Mouse (Mus musculus) ovary, adult 18-20 months (tissue): ENCODE data around the gene Hist2h2aa1.
A peak's percentile ranks its signal among the peaks of the same experiment; 100 is the strongest.
"Not testable (repeated sequence)": the region's sequence is repeated elsewhere in the genome, so short reads cannot be mapped to it uniquely, and the experiment has no call there.

ENCODE experiments used
- DNase-seq: peaks from one replicate; pipeline ENCODE4 v3.0.0; 2022; ENCODE audit warnings: low spot score, mixed read lengths

The Hist2h2aa1 gene

DNA sequence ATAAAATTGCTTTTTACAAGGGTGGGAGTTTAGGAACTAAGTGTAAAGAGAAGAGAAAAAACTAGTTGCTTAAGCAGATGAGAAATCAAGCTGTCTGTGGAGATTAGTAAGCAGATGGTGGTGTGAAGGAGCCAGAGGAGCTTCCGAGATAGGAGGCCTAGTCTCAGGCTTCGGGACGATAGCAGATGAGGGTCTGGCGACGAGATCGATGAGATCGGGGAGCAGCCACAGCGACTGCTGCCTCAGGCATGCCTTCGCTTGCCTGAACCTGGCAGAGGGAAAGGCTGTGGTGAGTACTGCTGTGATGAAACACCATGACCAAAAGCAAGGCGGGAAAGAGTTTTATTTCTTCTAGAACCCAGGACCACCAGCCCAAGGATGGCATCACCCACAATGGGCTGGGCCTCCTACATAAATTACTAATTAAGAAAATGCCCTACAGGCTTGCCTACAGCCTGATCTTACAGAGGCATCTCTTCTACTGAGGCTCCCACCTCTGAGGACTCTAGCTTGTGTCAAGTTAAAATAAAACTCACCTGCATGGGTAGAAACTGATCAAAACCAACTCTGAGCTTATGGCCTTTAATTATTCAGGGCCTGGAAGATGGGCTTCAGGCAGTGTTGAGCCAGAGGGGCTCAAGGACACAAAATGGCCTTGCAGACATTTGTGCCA, 9.5 kb downstream of the Hist2h2aa1 start:
- DNase-seq, result no peak

DNA sequence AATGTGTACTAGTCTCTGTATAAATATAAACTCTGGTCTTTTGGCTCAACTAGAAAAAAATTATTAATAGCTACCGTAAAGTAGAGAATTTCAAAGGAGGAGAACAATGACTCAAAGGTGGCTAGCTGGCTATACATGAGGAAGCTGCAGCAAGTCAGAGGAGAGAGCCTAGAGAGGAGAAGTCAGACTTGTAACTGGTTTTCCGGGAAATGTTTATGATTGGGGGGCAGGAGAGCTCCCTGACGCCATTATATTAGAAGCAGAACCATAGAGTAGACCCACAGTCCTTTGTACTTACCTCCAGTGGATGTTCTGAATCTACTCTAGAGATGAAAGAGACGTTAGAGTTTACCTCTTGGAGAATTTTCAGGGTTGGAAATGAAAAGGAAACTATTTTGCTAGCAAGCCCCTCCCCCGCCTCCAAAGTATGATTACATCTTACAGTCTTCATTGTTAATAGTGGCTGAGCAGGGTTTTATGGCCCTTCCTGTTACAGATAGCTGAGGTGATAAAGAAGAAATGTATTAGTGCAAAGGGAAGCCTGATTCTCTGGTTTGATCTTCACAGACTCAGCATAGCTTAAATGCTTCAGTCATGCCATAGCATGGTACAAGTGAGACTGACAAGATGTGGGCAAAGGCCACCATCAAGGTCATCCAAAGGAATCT, 10.8 kb downstream of the Hist2h2aa1 start:
- DNase-seq, result no peak

- DNase-seq, result no peak
These were observed 11.9 kb downstream of the Hist2h2aa1 start for GRCm38 (mm10) chr3:96257190-96257589.

GRCm38 (mm10) chr3:96260220-96260619, 14.9 kb downstream of the Hist2h2aa1 start:
- DNase-seq, result no peak

- no peak for DNase-seq
These were observed 16.3 kb downstream of the Hist2h2aa1 start for GRCm38 (mm10) chr3:96261623-96262022.

DNA sequence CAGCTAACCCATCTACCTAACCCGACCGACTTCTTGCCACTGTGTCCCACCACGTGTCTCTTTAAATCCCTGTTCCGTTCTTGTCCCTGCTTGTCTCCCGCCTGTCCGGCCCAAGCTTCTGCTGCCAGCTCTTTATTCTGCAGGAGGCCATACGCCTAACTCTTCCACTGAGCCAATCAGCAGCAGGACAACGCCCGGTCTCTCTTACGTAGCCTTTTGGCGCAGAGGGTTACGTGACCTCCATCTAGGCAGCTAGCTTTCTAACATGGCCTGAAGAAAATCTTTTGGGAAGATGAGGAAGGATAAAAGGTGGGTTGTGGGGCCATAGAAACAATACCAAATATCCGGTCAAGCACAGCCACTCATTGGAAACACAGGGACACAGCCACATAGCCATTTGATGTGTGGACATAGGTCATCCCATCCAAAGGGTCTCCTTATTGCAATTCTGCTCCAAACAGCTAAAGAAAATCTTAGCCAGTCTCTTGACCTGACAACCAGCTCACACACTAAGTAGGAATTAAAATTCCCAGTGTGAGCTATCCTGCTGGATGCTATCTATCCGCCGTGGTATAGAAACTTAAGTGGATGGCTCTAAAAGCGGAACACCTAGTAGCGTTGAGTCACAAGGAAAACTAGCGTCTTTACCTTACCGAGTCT, 17.0 kb downstream of the Hist2h2aa1 start:
- DNase-seq, result peak; percentile 81

DNA sequence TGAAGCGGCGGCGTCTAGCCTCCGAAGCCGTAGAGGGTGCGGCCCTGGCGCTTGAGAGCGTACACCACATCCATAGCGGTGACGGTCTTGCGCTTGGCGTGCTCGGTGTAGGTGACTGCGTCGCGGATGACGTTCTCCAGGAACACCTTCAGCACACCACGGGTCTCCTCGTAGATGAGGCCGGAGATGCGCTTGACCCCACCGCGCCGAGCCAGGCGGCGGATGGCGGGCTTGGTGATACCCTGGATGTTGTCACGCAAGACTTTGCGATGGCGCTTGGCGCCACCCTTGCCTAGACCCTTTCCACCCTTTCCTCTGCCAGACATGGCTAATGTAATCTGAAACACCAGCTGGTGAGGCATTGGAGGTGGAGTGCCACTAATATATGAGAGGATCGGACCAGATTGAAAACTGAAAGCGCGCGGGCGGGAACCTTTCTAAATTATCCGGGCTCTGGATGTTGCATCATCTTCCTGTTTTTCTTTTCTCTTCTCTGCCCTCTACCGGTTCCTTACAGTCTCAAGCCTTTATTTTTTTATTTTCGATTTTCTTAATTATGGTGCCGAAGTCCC, 17.8 kb downstream of the Hist2h2aa1 start, which contains the start of gene Hist2h4:
Gene Hist2h4 (minus strand): TSS at position 333 of the 572 bp plus-strand sequence.
- DNase-seq, result peak; percentile 90

GRCm38 (mm10) chr3:96263558-96264403, 18.5 kb downstream of the Hist2h2aa1 start:
- no peak for DNase-seq

DNA sequence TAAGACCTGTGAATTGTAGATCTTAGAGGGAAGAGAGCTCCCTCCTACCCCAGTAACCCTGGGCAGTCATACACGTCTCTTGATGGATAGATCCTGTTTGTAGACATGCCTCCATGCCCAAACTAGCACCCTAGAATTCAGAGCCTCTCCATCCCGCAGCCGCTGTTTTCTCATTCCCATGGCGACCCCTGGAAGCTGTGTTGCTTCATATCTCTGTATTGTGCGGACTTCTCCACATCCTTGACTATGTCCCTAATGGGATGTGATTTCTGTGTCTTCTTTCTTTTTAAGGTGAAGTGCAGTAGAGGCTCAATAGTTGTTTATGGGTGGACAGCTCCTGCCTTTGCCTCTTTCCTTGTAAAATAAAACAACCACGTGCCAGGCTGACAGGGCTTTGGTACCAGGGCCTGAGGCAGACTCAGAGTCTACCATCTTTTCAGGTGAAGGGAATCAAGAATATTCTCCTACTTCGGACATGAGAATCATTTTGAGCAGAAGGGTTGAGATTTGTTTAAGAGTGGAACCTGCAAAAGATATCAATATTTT, 19.2 kb downstream of the Hist2h2aa1 start:
- DNase-seq, result no peak

DNA sequence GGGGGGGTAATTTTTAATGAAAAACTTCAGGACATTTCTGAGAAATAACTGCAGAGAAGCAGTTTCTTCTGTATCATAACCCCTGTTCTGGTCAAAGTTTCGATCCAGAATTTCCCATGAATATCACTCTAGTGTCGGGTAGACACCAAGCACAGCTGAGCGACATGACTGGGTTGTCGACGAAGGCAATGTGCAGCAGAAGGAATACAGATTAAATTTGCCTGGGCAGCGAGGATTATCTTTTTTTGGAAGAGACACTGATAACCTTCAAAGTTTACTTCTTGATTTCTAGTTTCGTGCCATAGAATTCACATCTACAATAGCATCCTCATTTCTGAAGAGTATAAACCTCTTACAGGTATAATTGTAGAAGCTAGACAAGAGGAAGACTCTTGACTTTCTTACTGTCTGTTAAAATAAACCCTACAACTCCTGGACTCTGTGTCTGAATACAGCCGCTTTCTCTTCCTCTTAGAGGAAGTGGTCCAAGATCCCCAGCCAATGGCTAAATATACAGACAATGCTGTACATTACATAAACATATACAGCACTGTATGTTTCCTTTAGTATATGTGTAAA, 20.9 kb downstream of the Hist2h2aa1 start:
- DNase-seq, result no peak

GRCm38 (mm10) chr3:96267541-96267940, 22.2 kb downstream of the Hist2h2aa1 start:
- no peak for DNase-seq

GRCm38 (mm10) chr3:96268051-96268775, 22.9 kb downstream of the Hist2h2aa1 start, which contains the start of gene Hist2h3b:
Gene Hist2h3b, plus strand, starts transcription at chr3:96268654.
- peak; percentile 72 for DNase-seq

DNA sequence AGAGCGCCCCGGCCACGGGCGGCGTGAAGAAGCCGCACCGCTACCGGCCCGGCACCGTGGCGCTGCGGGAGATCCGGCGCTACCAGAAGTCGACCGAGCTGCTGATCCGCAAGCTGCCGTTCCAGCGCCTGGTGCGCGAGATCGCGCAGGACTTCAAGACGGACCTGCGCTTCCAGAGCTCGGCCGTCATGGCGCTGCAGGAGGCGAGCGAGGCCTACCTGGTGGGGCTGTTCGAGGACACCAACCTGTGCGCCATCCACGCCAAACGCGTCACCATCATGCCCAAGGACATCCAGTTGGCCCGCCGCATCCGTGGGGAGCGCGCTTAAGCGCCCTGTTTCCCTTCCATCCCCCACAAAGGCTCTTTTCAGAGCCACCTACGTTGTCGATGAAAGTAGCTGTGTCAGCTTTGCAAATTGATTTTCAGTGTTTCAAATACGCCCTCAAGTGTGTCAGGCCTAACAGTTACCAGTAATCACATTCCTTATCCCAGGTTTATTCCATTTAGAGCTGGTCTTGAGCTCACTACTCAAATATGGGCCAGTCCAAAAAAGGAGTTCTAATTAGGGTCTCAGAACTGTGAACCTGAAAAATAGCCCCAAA, 23.6 kb downstream of the Hist2h2aa1 start:
- not testable (repeated sequence) for DNase-seq

DNA sequence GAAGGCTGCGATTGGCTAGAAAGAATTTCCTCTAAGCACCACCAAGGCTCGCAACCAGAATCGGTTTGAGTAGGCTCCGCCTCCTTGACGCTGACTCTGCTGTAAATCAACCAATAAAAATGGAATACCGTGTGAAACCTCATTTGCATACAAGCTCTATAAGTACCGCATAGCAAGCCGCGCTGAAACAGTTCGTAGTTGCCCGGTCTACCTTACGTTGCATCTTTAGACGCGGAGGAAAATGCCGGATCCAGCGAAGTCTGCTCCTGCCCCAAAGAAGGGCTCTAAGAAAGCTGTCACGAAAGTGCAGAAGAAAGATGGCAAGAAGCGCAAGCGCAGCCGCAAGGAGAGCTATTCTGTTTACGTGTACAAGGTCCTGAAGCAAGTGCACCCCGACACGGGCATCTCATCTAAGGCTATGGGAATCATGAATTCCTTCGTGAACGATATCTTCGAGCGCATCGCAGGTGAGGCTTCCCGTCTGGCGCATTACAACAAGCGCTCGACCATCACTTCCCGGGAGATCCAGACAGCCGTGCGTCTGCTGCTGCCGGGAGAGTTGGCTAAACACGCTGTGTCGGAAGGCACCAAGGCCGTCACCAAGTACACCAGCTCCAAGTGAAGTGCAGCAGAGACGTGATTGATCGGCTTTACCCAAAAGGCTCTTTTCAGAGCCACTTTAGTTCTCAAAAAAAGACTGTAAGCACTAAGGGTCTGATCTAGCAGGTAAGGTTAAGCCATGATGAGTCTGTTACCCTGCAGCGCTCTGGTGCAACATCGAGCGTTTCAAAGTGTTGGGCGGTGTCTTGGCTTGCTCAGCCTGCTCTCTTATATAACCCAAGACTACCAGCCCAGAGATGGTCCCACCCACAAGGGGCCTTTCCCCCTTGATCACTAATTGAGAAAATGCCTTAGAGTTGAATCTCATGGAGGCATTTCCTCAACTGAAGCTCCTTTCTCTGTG, 24.5 kb downstream of the Hist2h2aa1 start, which contains the start of gene Hist2h2bb:
Gene Hist2h2bb (plus strand): TSS at position 242 of the 964 bp plus-strand sequence.
- peak; percentile 89 for DNase-seq

- no peak for DNase-seq
These were observed 28.5 kb downstream of the Hist2h2aa1 start for GRCm38 (mm10) chr3:96273591-96274465.

- DNase-seq, result no peak
These were observed 32.1 kb downstream of the Hist2h2aa1 start for GRCm38 (mm10) chr3:96277428-96277799.

- DNase-seq, result peak; percentile 85
These were observed 32.7 kb downstream of the Hist2h2aa1 start for GRCm38 (mm10) chr3:96277800-96278624.
